Mouse (Mus musculus) cortical plate, adult 2 months (tissue): ENCODE measurements around the gene Dusp14.

Source experiments
- CTCF ChIP-seq: fragments of 200-500 bp; IDR thresholded peaks from 2 replicates; pipeline ENCODE4 v1.5.1; 2011; ENCODE audit warnings: mild to moderate bottlenecking, control low read depth, low read length; ENCODE audit not compliant: insufficient read depth; ENCODE audit errors: extremely low read depth
- POLR2A ChIP-seq: fragments of 200-500 bp; IDR thresholded peaks from 2 replicates; pipeline ENCODE4 v1.6.1; 2011; ENCODE audit warnings: mild to moderate bottlenecking, low read length, control low read depth; ENCODE audit not compliant: insufficient read depth; ENCODE audit errors: extremely low read depth

GRCm38 (mm10) chr11:84027231-84027630 is 41.8 kb downstream of the Dusp14 start:
- TF ChIP-seq CTCF (no peak), POLR2A (no peak)
